Mouse (Mus musculus): ENCODE data around the gene Top3b. TPM values are rescaled to one million over a fixed set of nuclear protein-coding genes. Genes with fewer than 3 reads are reported as not detected.

Gene Top3b
- polyA plus RNA-seq, 1 experiment = 87.1 TPM

DNA sequence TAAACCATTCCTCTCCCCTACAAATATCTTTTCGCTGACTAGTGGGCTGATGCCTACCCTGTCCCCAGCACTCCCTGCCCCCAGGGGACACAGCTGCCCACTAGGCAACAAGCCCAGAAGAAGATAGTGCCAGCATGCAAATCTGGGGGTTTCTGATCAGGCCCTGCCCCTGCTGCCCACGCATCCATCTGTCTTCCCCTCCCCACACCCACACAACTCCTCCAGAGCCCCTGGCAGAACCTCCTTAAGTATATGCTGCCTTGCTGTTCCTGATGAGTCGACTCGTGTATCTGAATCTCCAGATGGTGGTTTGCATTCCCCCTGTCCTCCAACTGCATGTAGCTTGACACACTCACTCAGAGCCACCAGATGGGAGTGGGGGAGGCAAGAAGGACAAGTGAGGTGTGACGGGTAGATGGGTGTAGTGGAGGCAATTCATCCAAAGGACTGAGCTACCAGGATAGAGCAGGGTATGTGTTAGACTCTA, 60.3 kb downstream of the Top3b start:
- TF ChIP-seq CTCF (IDR thresholded peaks at IDR 0.05; ENCODE audit: control insufficient read depth, insufficient read depth, insufficient replicate concordance, low read depth, low read length) (no peak), POLR2A (IDR thresholded peaks at IDR 0.05; ENCODE audit: control insufficient read depth, low read depth, low read length) (no peak)
- no peaks in the 10 kb centered on the region for H3K4me1 ChIP-seq (ENCODE audit: control insufficient read depth, insufficient read depth, low read length)
- no peaks in the 10 kb centered on the region for H3K36me3 ChIP-seq (ENCODE audit: control insufficient read depth, insufficient read depth, low read length)
- H3K27ac ChIP-seq (ENCODE audit: control insufficient read depth, insufficient read depth, low read depth, low read length) = no peak overlapping the region
- no peaks in the 10 kb centered on the region for H3K27me3 ChIP-seq (ENCODE audit: control insufficient read depth, insufficient read depth, low read length)
- H3K4me3 ChIP-seq (ENCODE audit: control insufficient read depth, low read depth, low read length) = no peak overlapping the region

DNA sequence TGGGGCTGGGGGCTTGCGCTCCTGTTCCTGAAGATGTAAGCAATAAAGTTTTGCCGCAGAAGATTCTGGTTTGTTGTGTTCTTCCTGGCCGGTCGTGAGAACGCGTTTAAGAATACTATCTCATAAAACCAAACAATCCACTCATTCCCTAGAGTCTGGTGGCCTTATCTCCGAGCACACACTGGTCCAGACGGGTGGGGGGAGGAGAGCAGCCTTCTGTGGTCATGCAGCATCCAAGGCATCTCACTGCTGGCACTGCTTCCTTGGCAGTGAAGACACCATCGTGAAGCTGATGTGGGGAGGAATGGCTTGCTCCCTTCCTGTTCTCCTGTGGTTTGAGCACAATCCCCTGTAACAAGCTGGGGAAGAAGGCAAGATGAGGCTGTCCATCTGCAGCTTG, 69.0 kb downstream of the Top3b start:
- Histone ChIP-seq H3K4me3 (ENCODE audit: control insufficient read depth, low read depth, low read length) (no peak overlapping the region), H3K36me3 (ENCODE audit: control insufficient read depth, insufficient read depth, low read length) (no peaks in the 10 kb centered on the region), H3K27me3 (ENCODE audit: control insufficient read depth, insufficient read depth, low read length) (no peaks in the 10 kb centered on the region), H3K27ac (ENCODE audit: control insufficient read depth, insufficient read depth, low read depth, low read length) (no peak overlapping the region), H3K4me1 (ENCODE audit: control insufficient read depth, insufficient read depth, low read length) (no peaks in the 10 kb centered on the region)
- TF ChIP-seq POLR2A (IDR thresholded peaks at IDR 0.05; ENCODE audit: control insufficient read depth, low read depth, low read length) (no peak), CTCF (IDR thresholded peaks at IDR 0.05; ENCODE audit: control insufficient read depth, insufficient read depth, insufficient replicate concordance, low read depth, low read length) (no peak)

GRCm38 (mm10) chr16:16941078-16941477, 70.5 kb downstream of the Top3b start:
- Histone ChIP-seq H3K27me3 (ENCODE audit: control insufficient read depth, insufficient read depth, low read length) (no peaks in the 10 kb centered on the region), H3K27ac (ENCODE audit: control insufficient read depth, insufficient read depth, low read depth, low read length) (no peak overlapping the region), H3K4me1 (ENCODE audit: control insufficient read depth, insufficient read depth, low read length) (no peaks in the 10 kb centered on the region), H3K36me3 (ENCODE audit: control insufficient read depth, insufficient read depth, low read length) (no peaks in the 10 kb centered on the region), H3K4me3 (ENCODE audit: control insufficient read depth, low read depth, low read length) (no peak overlapping the region)
- TF ChIP-seq CTCF (IDR thresholded peaks at IDR 0.05; ENCODE audit: control insufficient read depth, insufficient read depth, insufficient replicate concordance, low read depth, low read length) (no peak), POLR2A (IDR thresholded peaks at IDR 0.05; ENCODE audit: control insufficient read depth, low read depth, low read length) (no peak)

Other genes starting within 250 kb of the Top3b start
- 1.1 and 1.6 TPM in 2 replicates for gene Olfr19, start 194.3 kb upstream of the Top3b start, polyA plus RNA-seq (2012; rRNA removed)
- 150 and 152 TPM in 2 replicates for gene Spag6l, start 41.3 kb upstream of the Top3b start, polyA plus RNA-seq (2012; rRNA removed)
- 0.12 TPM in 1 of 2 replicates, not detected in the other for gene Igll1, start 6.8 kb upstream of the Top3b start, polyA plus RNA-seq (2012; rRNA removed)
- 0.15 and 0.65 TPM in 2 replicates for gene Vpreb1, start 107 bp downstream of the Top3b start, polyA plus RNA-seq (2012; rRNA removed)
- 25.8 and 30.2 TPM in 2 replicates for gene Ppm1f, start 25.7 kb downstream of the Top3b start, polyA plus RNA-seq (2012; rRNA removed)
- gene Mapk1, start 112.6 kb downstream of the Top3b start, polyA plus RNA-seq (2012; rRNA removed) = 35.5 and 42.0 TPM in 2 replicates
- gene Ypel1, start 199.0 kb downstream of the Top3b start, polyA plus RNA-seq (2012; rRNA removed) = 417 and 464 TPM in 2 replicates
- 75.3 and 88.8 TPM in 2 replicates for gene Ppil2, start 240.5 kb downstream of the Top3b start, polyA plus RNA-seq (2012; rRNA removed)